Mouse (Mus musculus) liver, adult 2 months (tissue): ENCODE results near the gene Pigp.

Experiments
- CTCF ChIP-seq: fragments of 200-500 bp; IDR thresholded peaks from 2 replicates; pipeline ENCODE4 v1.5.1; 2011; ENCODE audit warnings: low read depth, low read length, control low read depth
- POLR2A ChIP-seq: fragments of 200-500 bp; IDR thresholded peaks from 2 replicates; pipeline ENCODE4 v1.6.1; 2011; ENCODE audit warnings: low read length, control low read depth; ENCODE audit not compliant: insufficient read depth; ENCODE audit errors: extremely low read depth

DNA sequence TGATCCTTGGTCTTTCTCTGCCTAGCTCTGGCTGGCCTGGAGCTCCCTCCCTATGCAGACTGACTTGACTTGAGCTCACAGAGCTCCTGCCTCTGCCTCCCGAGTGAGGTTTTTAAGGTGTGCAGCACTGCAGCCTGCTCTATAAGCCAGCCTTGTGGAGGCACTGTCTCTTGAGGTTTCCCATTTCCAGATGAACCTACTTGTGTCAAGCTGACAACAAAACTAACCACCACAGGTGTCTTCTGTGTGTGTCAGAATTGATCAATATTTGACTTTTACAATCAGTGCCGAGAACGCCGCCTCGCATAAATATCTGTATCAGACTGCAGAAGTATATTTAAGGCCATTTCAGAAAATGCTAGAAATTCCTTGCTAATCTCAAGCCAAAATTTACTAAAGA lies 57.0 kb downstream of the Pigp start:
- TF ChIP-seq POLR2A (no peak), CTCF (no peak)
